Mouse (Mus musculus) embryo, embryonic 9.5 days (tissue): Measurements from ENCODE around the gene Sowahb.
"Not testable (repeated sequence)": the region's sequence is repeated elsewhere in the genome, so short reads cannot be mapped to it uniquely, and the experiment has no call there.

Experiments
- DNase-seq: peaks from one replicate; pipeline ENCODE4 v3.0.0-alpha.2; 2017; ENCODE audit errors: extremely low spot score

The Sowahb gene

GRCm38 (mm10) chr5:93042831-93043687, 1.8 kb downstream of the Sowahb start:
- no peak for DNase-seq

GRCm38 (mm10) chr5:93042031-93042430, 2.8 kb downstream of the Sowahb start:
- no peak for DNase-seq

GRCm38 (mm10) chr5:93041276-93041675, 3.5 kb downstream of the Sowahb start:
- DNase-seq = no peak

GRCm38 (mm10) chr5:93040095-93040494, 4.7 kb downstream of the Sowahb start:
- DNase-seq = no peak

- DNase-seq = no peak
These were observed 8.6 kb downstream of the Sowahb start for GRCm38 (mm10) chr5:93036254-93036653.

GRCm38 (mm10) chr5:93035285-93035684, 9.5 kb downstream of the Sowahb start:
- no peak for DNase-seq

- DNase-seq = no peak
These were observed 11.5 kb downstream of the Sowahb start for GRCm38 (mm10) chr5:93033087-93033870.

- DNase-seq = no peak
These were observed 12.2 kb downstream of the Sowahb start for GRCm38 (mm10) chr5:93032621-93033020.

- DNase-seq = no peak
These were observed 14.0 kb downstream of the Sowahb start for GRCm38 (mm10) chr5:93030869-93031268.

- no peak for DNase-seq
These were observed 14.4 kb downstream of the Sowahb start for GRCm38 (mm10) chr5:93030411-93030810.

- no peak for DNase-seq
These were observed 17.6 kb downstream of the Sowahb start for GRCm38 (mm10) chr5:93027120-93027675.

GRCm38 (mm10) chr5:93026437-93027119, 18.2 kb downstream of the Sowahb start:
- peak; percentile 63 for DNase-seq

GRCm38 (mm10) chr5:93024754-93025280, 20.0 kb downstream of the Sowahb start:
- DNase-seq = peak; percentile 51

GRCm38 (mm10) chr5:93022126-93022797, 22.6 kb downstream of the Sowahb start:
- DNase-seq = no peak

GRCm38 (mm10) chr5:93020024-93020666, 24.7 kb downstream of the Sowahb start:
- DNase-seq = no peak

- DNase-seq = not testable (repeated sequence)
These were observed 25.6 kb downstream of the Sowahb start for GRCm38 (mm10) chr5:93019207-93019606.

GRCm38 (mm10) chr5:93017678-93018077, 27.1 kb downstream of the Sowahb start:
- DNase-seq = no peak

GRCm38 (mm10) chr5:93008256-93008655, 36.6 kb downstream of the Sowahb start:
- no peak for DNase-seq

- DNase-seq = no peak
These were observed 38.9 kb downstream of the Sowahb start for GRCm38 (mm10) chr5:93005815-93006341.

- DNase-seq = peak; percentile 67
These were observed 39.5 kb downstream of the Sowahb start for GRCm38 (mm10) chr5:93005229-93005814.
